Mouse (Mus musculus): Measurements from ENCODE around the gene Olfr1441. TPM values are rescaled to one million over a fixed set of nuclear protein-coding genes. Genes with fewer than 3 reads are reported as not detected.

The Olfr1441 gene
- total RNA-seq, 2 experiments from 2014 or later, result not detected

DNA sequence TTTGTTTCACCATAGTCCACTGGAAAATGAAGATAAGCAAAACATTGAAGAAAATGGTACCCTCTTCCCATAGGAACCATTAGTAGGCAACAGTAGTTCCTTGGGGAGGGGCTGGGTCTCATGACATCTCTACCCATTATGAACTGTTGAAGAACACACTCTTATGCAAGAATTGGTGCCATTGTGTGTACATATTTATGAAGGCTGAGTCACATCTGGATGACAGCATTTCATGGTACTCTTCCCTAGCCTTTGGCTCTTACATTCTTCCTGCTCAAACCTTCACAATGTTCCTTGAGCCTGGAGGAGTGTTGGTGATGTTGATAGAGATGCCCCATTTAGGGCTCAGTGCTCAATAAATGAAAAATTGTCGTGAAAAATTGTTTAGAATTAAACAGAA is 22.3 kb downstream of the Olfr1441 start:
- no peak for TF ChIP-seq CTCF (conservative IDR thresholded peaks at IDR 0.05)
- DNase-seq (ENCODE audit: low spot score in 2 of 2), result no peak
- H3K27ac ChIP-seq, result no peak overlapping the region
- H3K4me3 ChIP-seq, result no peak overlapping the region

DNA sequence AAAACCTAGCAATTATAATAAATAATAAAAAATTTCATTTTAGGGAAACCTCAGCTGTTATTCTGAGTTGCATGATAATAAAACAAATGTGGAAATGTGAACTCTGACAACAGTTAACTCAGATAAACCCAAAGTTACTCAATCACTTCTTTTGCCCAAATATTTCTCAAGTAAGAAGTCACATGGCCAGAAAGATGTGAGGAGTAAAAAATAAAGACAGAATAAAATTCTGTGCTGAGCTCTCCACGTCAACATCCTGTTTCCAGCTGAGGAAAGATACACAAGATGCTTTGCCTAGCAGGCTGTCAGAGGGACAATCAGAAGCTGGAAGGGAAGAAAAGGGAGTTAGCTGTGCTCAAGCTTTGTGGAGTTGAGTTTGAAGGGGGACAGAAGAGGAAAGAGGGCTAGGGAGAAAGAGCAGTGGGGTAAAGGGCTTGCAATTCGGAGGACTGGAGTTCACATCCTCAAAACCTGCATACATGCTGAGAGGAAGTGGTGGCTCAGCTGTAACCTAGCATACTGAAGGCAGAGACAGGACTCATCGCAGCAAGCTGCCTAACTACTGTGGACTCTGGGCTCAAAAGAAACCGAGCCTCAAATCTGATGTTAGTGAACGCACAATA is 23.0 kb downstream of the Olfr1441 start:
- TF ChIP-seq CTCF (conservative IDR thresholded peaks at IDR 0.05), result no peak
- H3K4me3 ChIP-seq, result no peak overlapping the region
- no peak overlapping the region for H3K27ac ChIP-seq
- DNase-seq (ENCODE audit: low spot score in 2 of 2), result no peak

DNA sequence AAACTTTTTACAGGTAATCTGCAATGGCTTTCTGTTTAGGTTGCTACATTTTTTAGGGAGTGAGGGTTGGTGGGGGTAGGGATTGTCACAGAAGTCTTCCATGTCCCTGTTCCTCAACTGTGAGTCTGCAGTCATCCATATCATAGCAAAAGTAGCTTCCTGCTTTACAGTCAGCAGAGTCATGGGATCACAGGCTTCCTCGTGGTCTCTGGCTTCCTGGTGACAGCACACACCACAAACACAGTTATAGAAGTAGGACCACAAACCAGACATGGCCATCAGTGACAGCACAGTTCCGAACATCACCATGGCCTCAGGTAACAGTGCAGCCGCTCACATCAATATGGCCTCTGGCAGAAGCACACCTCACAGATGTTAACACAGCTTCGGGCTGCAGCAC is 25.3 kb downstream of the Olfr1441 start:
- H3K27ac ChIP-seq, result no peak overlapping the region
- TF ChIP-seq CTCF (conservative IDR thresholded peaks at IDR 0.05), result no peak
- no peak overlapping the region for H3K4me3 ChIP-seq
- no peak for DNase-seq (ENCODE audit: low spot score in 2 of 2)

DNA sequence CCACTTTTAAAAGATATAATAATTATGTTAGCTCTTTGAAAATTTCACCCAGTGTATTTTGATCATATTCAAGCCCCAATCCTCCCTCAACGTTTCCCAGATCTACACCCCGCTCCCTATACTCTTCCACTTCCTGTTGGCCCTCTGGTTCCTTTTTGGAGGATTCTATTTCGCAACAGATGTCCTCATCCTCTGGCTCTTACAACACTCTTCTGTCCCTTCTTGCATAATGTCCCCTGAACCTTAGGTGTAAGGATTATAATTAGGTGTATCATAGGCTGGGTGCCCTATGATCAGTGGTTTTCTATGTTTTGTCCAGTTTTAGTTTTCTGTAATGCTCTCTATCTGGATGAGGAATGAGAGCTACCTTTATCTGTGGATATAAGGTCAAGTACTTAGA is 27.8 kb downstream of the Olfr1441 start:
- H3K4me3 ChIP-seq, result no peak overlapping the region
- no peak overlapping the region for H3K27ac ChIP-seq

DNA sequence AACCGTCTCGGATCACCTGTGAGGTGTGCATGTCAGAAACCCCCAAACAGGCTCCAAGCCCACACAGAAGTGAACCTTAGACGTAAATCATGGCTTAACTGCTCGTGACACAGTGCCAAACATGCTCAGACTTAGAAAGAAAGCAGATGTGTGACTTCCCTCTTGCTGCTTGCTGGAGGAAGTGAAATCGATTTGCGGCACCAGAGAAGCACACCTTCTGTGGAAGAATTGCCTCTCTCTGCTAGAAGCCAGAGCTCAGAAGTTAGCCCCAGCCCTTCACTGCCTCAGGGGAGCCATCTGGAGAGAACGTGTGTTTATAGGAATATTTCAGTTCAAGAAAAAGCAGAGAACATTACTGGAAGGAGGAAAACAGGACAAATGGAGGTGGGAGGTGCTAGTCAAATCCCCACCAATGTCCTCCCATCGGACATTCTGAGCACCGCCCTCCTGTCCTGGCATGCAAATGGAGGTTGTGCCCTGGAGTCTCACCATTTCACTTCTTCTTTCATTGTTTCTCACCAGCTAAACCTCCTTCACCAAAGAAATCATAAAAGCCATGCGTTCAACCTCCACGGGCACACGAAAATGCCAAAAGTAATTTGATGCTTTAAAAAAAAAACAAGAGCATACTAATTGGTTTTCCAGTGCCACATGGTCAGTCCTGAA is 40.3 kb downstream of the Olfr1441 start:
- no peak overlapping the region for H3K27ac ChIP-seq
- DNase-seq (ENCODE audit: low spot score in 2 of 2), result no peak
- TF ChIP-seq CTCF (conservative IDR thresholded peaks at IDR 0.05), result no peak

More for the DNA sequence above, 27.8 kb downstream of the Olfr1441 start:
- TF ChIP-seq CTCF (conservative IDR thresholded peaks at IDR 0.05), result no peak
- no peak for DNase-seq (ENCODE audit: low spot score in 2 of 2)

DNA sequence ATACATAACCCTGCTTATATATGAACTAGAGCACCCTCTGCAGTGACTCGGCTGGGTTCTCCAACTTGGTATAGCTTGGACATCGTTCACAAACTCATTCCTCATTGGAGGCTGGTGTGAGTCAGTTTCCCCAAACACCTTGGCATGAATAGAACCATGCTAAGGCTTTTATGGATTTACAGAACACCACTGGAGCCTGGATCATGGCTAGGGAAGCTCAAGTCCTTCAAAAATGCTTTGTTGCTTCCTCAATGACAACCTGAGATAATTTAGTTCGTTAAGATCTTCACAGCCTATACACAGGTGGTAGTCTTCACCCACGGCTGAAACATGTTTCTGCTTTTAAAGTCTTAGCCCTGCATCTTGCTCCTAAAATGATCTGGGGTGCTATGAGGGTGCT is 42.3 kb downstream of the Olfr1441 start:
- no peak overlapping the region for H3K4me3 ChIP-seq
- H3K27ac ChIP-seq, result no peak overlapping the region
- TF ChIP-seq CTCF (conservative IDR thresholded peaks at IDR 0.05), result no peak
- DNase-seq (ENCODE audit: low spot score in 2 of 2), result no peak

More for the DNA sequence above, 40.3 kb downstream of the Olfr1441 start:
- no peak overlapping the region for H3K4me3 ChIP-seq

DNA sequence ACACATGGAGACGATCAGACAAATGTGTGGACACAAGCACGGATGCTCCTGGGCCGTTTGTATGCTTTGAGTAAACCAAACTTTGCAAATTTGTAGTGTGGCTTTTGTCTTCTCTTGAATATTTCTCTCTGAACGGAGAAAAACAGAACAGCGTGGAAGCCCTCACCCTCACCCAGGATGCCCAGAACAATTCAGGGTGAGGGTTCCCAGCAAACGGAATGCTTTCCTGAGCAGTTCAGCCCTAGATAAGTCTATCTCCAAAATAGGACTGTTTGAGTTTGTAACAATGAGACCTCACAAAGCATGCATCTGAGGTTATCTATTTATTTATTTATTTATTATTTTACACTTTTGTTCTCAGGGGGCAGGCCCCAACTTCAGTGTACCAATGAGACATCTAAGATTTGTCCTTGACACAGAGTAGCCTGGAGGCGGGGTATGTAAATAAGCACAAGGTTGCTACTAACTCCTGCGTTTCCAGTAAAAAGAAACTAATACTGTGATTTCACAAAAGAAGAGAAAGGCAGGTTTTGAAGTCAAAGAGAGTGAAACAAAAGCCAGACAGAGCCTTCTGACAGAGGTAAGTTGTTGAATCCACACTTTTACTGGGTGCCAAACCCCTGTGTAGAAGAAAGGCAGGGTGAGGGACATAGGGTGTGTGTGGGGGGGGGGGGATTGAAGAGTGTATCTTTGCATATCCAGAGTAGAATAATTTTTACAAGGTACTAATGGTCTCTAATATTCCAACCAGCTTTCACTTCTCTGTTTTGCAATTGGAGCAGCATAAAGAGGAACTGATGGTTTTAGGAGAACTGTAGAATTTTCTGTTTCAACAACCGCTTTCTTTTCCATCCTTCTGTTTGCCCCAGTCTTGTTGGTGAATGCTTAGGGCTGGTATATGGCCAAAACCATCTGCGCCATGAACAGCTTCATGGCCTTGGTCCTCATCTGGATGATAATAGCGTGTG is 43.3 kb downstream of the Olfr1441 start, which contains the start of gene Mpeg1:
Gene Mpeg1, plus strand, starts transcription at position 498 of the 968 bp plus-strand sequence.
- TF ChIP-seq CTCF (conservative IDR thresholded peaks at IDR 0.05), result no peak
- no peak within 1 kb of the TSS for H3K4me3 ChIP-seq
- no peak within 1 kb of the TSS for H3K27ac ChIP-seq
- DNase-seq (ENCODE audit: low spot score in 2 of 2), result no peak

DNA sequence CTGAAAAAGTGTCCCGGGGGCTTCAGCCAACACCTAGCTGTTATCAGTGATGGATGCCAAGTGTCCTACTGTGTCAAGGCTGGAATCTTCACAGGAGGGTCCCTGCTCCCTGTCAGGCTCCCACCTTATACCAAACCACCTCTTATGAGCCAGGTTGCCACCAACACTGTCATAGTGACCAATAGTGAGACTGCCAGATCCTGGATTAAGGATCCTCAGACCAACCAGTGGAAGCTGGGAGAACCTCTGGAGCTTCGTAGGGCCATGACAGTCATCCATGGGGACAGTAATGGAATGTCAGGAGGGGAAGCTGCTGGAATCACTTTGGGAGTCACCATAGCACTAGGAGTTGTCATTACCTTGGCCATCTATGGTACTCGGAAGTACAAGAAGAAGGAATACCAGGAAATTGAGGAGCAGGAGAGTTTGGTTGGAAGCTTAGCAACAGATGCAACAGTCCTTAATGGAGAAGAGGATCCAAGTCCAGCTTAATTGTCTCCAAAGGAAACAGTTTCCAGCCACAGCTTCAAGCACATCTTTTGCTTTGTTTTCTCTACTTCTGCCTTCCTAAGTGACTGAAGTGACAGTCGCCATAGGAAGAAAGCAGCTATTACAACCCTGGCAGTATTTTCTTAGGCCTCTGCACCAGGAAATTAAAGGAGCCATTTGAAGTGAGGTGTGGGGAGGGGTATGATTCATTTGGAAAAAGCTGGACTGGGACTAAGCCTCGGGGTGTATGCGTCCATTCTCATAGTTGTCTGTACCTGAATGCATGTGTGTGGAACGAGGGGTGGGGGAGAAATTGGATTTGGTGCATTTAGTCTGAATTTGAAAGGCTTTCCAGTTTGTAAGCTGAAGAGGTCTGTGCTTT is 45.9 kb downstream of the Olfr1441 start:
- DNase-seq (ENCODE audit: low spot score in 2 of 2), result peak in 1 of 2 experiments; percentile 3
- peak overlapping the region; percentile 23; the same call in 1 of the 2 replicates for H3K27ac ChIP-seq
- no peak overlapping the region for H3K4me3 ChIP-seq
- TF ChIP-seq CTCF (conservative IDR thresholded peaks at IDR 0.05), result no peak

DNA sequence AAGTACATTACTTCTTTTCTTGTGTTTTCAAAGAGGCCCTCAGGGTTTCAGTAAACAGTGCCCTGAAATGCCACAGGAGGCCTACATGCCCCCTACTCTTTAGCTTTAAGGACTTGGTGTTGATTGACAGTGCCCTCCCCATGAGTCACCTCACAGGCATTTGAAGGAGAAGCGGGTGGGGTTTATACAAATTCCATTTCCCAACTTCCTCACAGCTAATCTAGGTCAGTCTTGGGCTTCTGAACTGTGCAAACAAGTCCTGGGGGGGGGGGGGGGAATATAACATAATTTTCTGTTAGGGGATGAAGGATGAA is 46.4 kb downstream of the Olfr1441 start:
- Histone ChIP-seq H3K4me3 (no peak overlapping the region), H3K27ac (no peak overlapping the region)
- DNase-seq (ENCODE audit: low spot score in 2 of 2), result no peak
- no peak for TF ChIP-seq CTCF (conservative IDR thresholded peaks at IDR 0.05)

DNA sequence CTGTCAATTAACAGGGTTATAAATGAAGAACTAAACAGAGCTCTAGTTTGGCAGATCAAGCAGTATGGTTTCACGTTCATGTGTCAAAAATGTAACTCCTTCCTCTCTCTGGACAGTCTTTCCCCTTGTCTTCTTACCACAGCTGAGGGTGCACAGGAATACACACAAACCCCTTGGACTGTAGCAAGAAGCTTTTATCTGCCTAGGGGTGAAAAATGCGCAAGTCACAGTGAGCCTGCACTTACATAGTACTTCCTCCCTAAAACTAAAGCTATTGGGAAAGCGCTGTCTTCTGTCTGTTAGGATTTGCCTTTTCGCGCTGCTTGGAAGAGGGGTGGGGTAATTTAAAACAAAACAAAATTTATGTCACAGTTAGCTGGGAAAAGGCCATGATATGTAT is 46.9 kb downstream of the Olfr1441 start:
- no peak for TF ChIP-seq CTCF (conservative IDR thresholded peaks at IDR 0.05)
- Histone ChIP-seq H3K27ac (no peak overlapping the region), H3K4me3 (no peak overlapping the region)
- DNase-seq (ENCODE audit: low spot score in 2 of 2), result peak in 1 of 2 experiments; percentile 5

DNA sequence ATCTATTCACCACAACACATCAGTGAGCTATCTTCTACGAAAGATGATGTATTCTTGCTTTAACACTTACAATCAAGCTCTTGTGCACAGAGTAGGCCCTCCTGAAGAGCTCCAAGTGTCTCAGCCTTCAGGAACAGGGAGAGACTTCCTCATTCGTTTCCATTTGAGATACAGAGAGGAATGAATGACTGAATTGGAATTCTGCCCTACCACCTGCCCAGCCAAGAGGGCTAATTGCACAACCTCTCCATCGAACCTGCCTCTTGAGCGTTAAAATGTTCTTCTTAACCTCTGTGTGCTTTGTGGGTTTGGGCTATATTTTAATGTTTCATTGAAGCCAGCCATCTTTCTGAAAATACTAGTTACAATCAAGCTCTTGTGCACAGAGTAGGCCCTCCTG is 47.4 kb downstream of the Olfr1441 start:
- no peak for DNase-seq (ENCODE audit: low spot score in 2 of 2)
- Histone ChIP-seq H3K27ac (no peak overlapping the region), H3K4me3 (no peak overlapping the region)
- no peak for TF ChIP-seq CTCF (conservative IDR thresholded peaks at IDR 0.05)

DNA sequence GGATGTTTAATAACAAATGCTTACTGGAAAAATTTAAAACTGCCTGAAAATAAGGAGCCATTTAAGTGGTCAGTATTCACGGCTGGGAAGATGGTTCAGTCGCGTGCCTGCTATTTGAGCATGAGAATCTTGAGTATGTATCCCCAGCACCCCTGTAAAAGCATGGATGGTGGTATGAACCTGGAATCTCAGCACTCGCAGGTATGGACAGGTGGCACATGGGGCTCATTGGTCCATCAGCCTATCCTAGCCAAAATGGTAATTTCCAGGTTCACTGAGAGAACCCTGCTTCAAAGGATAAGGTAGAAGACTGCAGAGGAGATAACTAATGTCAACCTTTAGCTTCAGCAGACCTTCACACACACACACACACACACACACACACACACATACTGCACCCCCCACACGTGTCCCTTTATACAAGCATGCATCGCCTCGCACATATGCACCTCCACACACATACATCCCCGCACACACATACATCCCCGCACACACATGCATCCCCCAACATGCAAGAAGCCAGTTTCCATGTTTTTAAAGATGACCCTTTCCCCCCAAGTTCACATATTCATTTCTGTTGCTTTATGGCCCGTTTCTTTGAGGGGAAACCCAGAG is 48.4 kb downstream of the Olfr1441 start:
- Histone ChIP-seq H3K27ac (no peak overlapping the region), H3K4me3 (no peak overlapping the region)
- no peak for DNase-seq (ENCODE audit: low spot score in 2 of 2)
- TF ChIP-seq CTCF (conservative IDR thresholded peaks at IDR 0.05), result no peak
